Mouse (Mus musculus) common myeloid progenitor, adult 5-6 weeks (primary cell): ENCODE results near the gene Gm11027. TPM values are rescaled to one million over a fixed set of nuclear protein-coding genes. Genes with fewer than 3 reads are reported as not detected.

Experiments used
- ATAC-seq: replicated peaks from 2 replicates; pipeline ENCODE4 v1.8.0; 2016; ENCODE audit warnings: low read depth, mild to moderate bottlenecking, moderate TSS enrichment, inconsistent platforms; ENCODE audit not compliant: poor library complexity, severe bottlenecking
- total RNA-seq: library from RNA; stranded (forward); fragments of 200-1000, 187-1606 nt; gene quantifications from 2 replicates; pipeline ENCODE4 v1.2.3, GENCODE M21; 2017

The Gm11027 gene
- total RNA-seq, 1 experiment from 2014 or later: not detected

GRCm38 (mm10) chr12:116276961-116277360, 1.8 kb downstream of the Gm11027 start:
- no peak for ATAC-seq

- no peak for ATAC-seq
Observed at GRCm38 (mm10) chr12:116278541-116278940, 3.4 kb downstream of the Gm11027 start.

GRCm38 (mm10) chr12:116279181-116279580, 4.0 kb downstream of the Gm11027 start:
- no peak for ATAC-seq

- peak; percentile 2 for ATAC-seq
Observed at GRCm38 (mm10) chr12:116280149-116280652, 5.0 kb downstream of the Gm11027 start.

GRCm38 (mm10) chr12:116280653-116281364, 5.6 kb downstream of the Gm11027 start, which contains the start of gene Esyt2:
Gene Esyt2 (plus strand): TSS chr12:116281196.
- ATAC-seq: peak; percentile 81

GRCm38 (mm10) chr12:116281427-116282281, 6.5 kb downstream of the Gm11027 start:
- no peak for ATAC-seq

GRCm38 (mm10) chr12:116282856-116283255, 7.7 kb downstream of the Gm11027 start:
- no peak for ATAC-seq

GRCm38 (mm10) chr12:116283511-116283910, 8.3 kb downstream of the Gm11027 start:
- no peak for ATAC-seq

GRCm38 (mm10) chr12:116293185-116293584, 18.0 kb downstream of the Gm11027 start:
- peak; percentile 64 for ATAC-seq

- ATAC-seq: no peak
Observed at GRCm38 (mm10) chr12:116293599-116294292, 18.6 kb downstream of the Gm11027 start.

GRCm38 (mm10) chr12:116299906-116300305, 24.7 kb downstream of the Gm11027 start:
- ATAC-seq: no peak

- no peak for ATAC-seq
Observed at GRCm38 (mm10) chr12:116302181-116302580, 27.0 kb downstream of the Gm11027 start.

- ATAC-seq: no peak
Observed at GRCm38 (mm10) chr12:116306042-116306441, 30.9 kb downstream of the Gm11027 start.

- ATAC-seq: no peak
Observed at GRCm38 (mm10) chr12:116307870-116308269, 32.7 kb downstream of the Gm11027 start.

- no peak for ATAC-seq
Observed at GRCm38 (mm10) chr12:116308612-116309011, 33.4 kb downstream of the Gm11027 start.

GRCm38 (mm10) chr12:116313816-116314215, 38.6 kb downstream of the Gm11027 start:
- ATAC-seq: no peak

- ATAC-seq: peak; percentile 46
Observed at GRCm38 (mm10) chr12:116315498-116315897, 40.3 kb downstream of the Gm11027 start.

GRCm38 (mm10) chr12:116317818-116318217, 42.6 kb downstream of the Gm11027 start:
- peak; percentile 59 for ATAC-seq
